ENCODE assay signal across 29 mouse cellular contexts in genomic region chr9:37214327-37215060, GRCm38 (mm10). TPM values are rescaled to one million over a fixed set of nuclear protein-coding genes. Genes with fewer than 3 reads are reported as not detected.
DNase-seq lines count a peak whose midpoint lies in the region; ATAC-seq lines count a peak whose summit lies in the region.
"Had no signal": no experiment of that assay in that cellular context is flagged by ENCODE, and none has a peak within 500 bp of the region (broad histone marks: within the 10 kb centered on the region; RNA-seq: fewer than 3 reads in every experiment).

No protein-coding gene starts in this region.

- no peak overlapping the region for H3K4me3 ChIP-seq in liver, embryonic 13.5 days (replicated peaks)
- no peak overlapping the region for H3K4me3 ChIP-seq in intestine, embryonic 16.5 days (ENCODE audit: low read length)
- H3K4me3 ChIP-seq in liver, embryonic 16.5 days (ENCODE audit: low read depth, low read length) = no peak overlapping the region
- H3K4me3 ChIP-seq: embryonic facial prominence, embryonic 12.5 days; embryonic facial prominence, embryonic 15.5 days; heart, embryonic 10.5 days; heart, embryonic 13.5 days had no signal

- no peaks in the 10 kb centered on the region for H3K36me3 ChIP-seq in liver, embryonic 13.5 days
- no peaks in the 10 kb centered on the region for H3K36me3 ChIP-seq in intestine, embryonic 16.5 days (ENCODE audit: control insufficient read depth, insufficient read depth, low read length)
- H3K36me3 ChIP-seq in liver, embryonic 16.5 days (ENCODE audit: control insufficient read depth, insufficient read depth) = no peaks in the 10 kb centered on the region
- H3K36me3 ChIP-seq: embryonic facial prominence, embryonic 15.5 days; G1E; heart, embryonic 10.5 days had no signal

- no peak overlapping the region for H3K4me2 ChIP-seq in liver, embryonic 13.5 days
- H3K4me2 ChIP-seq in intestine, embryonic 16.5 days (ENCODE audit: low read depth, low read length) = no peak overlapping the region
- H3K4me2 ChIP-seq in liver, embryonic 16.5 days (ENCODE audit: low read depth, low read length) = no peak overlapping the region
- H3K4me2 ChIP-seq: embryonic facial prominence, embryonic 12.5 days; embryonic facial prominence, embryonic 15.5 days; heart, embryonic 13.5 days; hindbrain, embryonic 14.5 days had no signal

- peak; percentile 8 for DNase-seq in kidney, adult 9 months
- no peak for DNase-seq in kidney, postnatal 4 days
- DNase-seq in liver, embryonic 13.5 days = no peak
- DNase-seq in liver = no peak
- no peak for DNase-seq in heart, adult 8-10 months (ENCODE audit: low spot score)
- no peak for DNase-seq in left cerebral cortex, adult 18-20 months (ENCODE audit: low spot score in 2 of 2)
- DNase-seq: adrenal gland, adult 2 months; adrenal gland, postnatal 14 days; B cell, adult 2 months; cerebellum, adult 11 months; cerebellum, adult 2 months; cerebellum, adult 9-11 months; cerebellum, postnatal 25 days; forebrain, postnatal 0 days; gastrocnemius, postnatal 25 days; heart, adult 18-20 months; heart, postnatal 14 days; heart, postnatal 4 days had no signal

- H3K4me1 ChIP-seq in liver, embryonic 13.5 days (replicated peaks) = no peaks in the 10 kb centered on the region
- no peaks in the 10 kb centered on the region for H3K4me1 ChIP-seq in intestine, embryonic 16.5 days (ENCODE audit: control insufficient read depth, insufficient read depth, low read length)
- H3K4me1 ChIP-seq in liver, embryonic 16.5 days (ENCODE audit: control insufficient read depth, low read depth, low read length) = no peaks in the 10 kb centered on the region
- H3K4me1 ChIP-seq: embryonic facial prominence, embryonic 12.5 days; embryonic facial prominence, embryonic 15.5 days; heart, embryonic 10.5 days had no signal

- H3K9ac ChIP-seq in liver, embryonic 13.5 days = no peak overlapping the region
- no peak overlapping the region for H3K9ac ChIP-seq in intestine, embryonic 16.5 days (ENCODE audit: low read depth, low read length)
- no peak overlapping the region for H3K9ac ChIP-seq in liver, embryonic 16.5 days (ENCODE audit: low read depth, low read length)
- H3K9ac ChIP-seq: embryonic facial prominence, embryonic 12.5 days; embryonic facial prominence, embryonic 15.5 days; forebrain, postnatal 0 days; heart, embryonic 13.5 days; hindbrain, embryonic 14.5 days had no signal

- no peaks in the 10 kb centered on the region for H3K27me3 ChIP-seq in liver, embryonic 13.5 days
- no peaks in the 10 kb centered on the region for H3K27me3 ChIP-seq in intestine, embryonic 16.5 days (replicated peaks; ENCODE audit: control insufficient read depth, insufficient read depth, low read length)
- H3K27me3 ChIP-seq in liver, embryonic 16.5 days (ENCODE audit: control insufficient read depth, insufficient read depth, low read depth, low read length) = no peaks in the 10 kb centered on the region
- H3K27me3 ChIP-seq: CH12.LX; embryonic facial prominence, embryonic 12.5 days; embryonic facial prominence, embryonic 15.5 days; heart, embryonic 13.5 days; Patski had no signal

- no peak overlapping the region for H3K27ac ChIP-seq in liver, embryonic 13.5 days
- H3K27ac ChIP-seq in intestine, embryonic 16.5 days (ENCODE audit: low read length) = no peak overlapping the region
- H3K27ac ChIP-seq in liver, embryonic 16.5 days (ENCODE audit: low read length) = no peak overlapping the region
- H3K27ac ChIP-seq: embryonic facial prominence, embryonic 12.5 days; embryonic facial prominence, embryonic 15.5 days; heart, embryonic 10.5 days; heart, embryonic 13.5 days; hindbrain, embryonic 14.5 days had no signal

- H3K9me3 ChIP-seq in liver, embryonic 13.5 days (replicated peaks) = no peaks in the 10 kb centered on the region
- no peaks in the 10 kb centered on the region for H3K9me3 ChIP-seq in intestine, embryonic 16.5 days (ENCODE audit: control insufficient read depth, low read length)
- no peaks in the 10 kb centered on the region for H3K9me3 ChIP-seq in liver, embryonic 16.5 days (replicated peaks; ENCODE audit: control insufficient read depth, low read length)
- H3K9me3 ChIP-seq: embryonic facial prominence, embryonic 12.5 days; embryonic facial prominence, embryonic 15.5 days; G1E; heart, embryonic 10.5 days; heart, embryonic 13.5 days had no signal

- WGBS in liver, embryonic 13.5 days (ENCODE audit: insufficient replicate concordance) = 71% methylated on average over 9 of the region's 9 CpGs
- WGBS in intestine, embryonic 16.5 days = 64% methylated on average over 9 of the region's 9 CpGs
- WGBS in liver, embryonic 16.5 days (ENCODE audit: insufficient replicate concordance) = 55% methylated on average over 9 of the region's 9 CpGs

- peak; percentile 64 for ATAC-seq in liver, embryonic 13.5 days (ENCODE audit: low read depth)
- ATAC-seq in intestine, embryonic 16.5 days = peak; percentile 89
- ATAC-seq in liver, embryonic 16.5 days (ENCODE audit: low read depth) = peak; percentile 85
- ATAC-seq: forebrain, embryonic 14.5 days; forebrain, postnatal 0 days; Patski had no signal

RNA-seq across cellular contexts. Expression of gene Tmem218, which starts 6.5 kb away (rescaled TPM):
- 3.8 TPM in 2 replicates for polyA plus RNA-seq in liver, embryonic 13.5 days (2015; fragmentation: Nextera tagmentation; extraction: Ambion mirVana)
- polyA plus RNA-seq in intestine, embryonic 16.5 days (2015; fragmentation: Nextera tagmentation; extraction: Ambion mirVana) = 7.8 and 9.0 TPM in 2 replicates
- 3.4 and 3.5 TPM in 2 replicates for polyA plus RNA-seq in liver, embryonic 16.5 days (2015; fragmentation: Nextera tagmentation; extraction: Ambion mirVana)
- total RNA-seq in heart, adult 8-10 months (2022) = 1 to 10 TPM; 7.5 to 8.7 (median 8.2) TPM
- total RNA-seq in left cerebral cortex, adult 18-20 months (2021) = 10 to 100 TPM; 10.2 to 12.2 TPM

RNA-seq across cellular contexts. Expression of gene Slc37a2, which starts 41.0 kb away (rescaled TPM):
- 1.5 and 1.7 TPM in 2 replicates for polyA plus RNA-seq in liver, embryonic 13.5 days (2015; fragmentation: Nextera tagmentation; extraction: Ambion mirVana)
- 8.9 and 10.8 TPM in 2 replicates for polyA plus RNA-seq in intestine, embryonic 16.5 days (2015; fragmentation: Nextera tagmentation; extraction: Ambion mirVana)
- 1.9 and 2.0 TPM in 2 replicates for polyA plus RNA-seq in liver, embryonic 16.5 days (2015; fragmentation: Nextera tagmentation; extraction: Ambion mirVana)
- total RNA-seq in heart, adult 8-10 months (2022) = 1 to 10 TPM; 2.5 to 3.7 (median 3.2) TPM
- total RNA-seq in left cerebral cortex, adult 18-20 months (2021) = 1 to 10 TPM; 1.3 TPM
